Mouse (Mus musculus) stomach, embryonic 14.5 days (tissue): ENCODE measurements at regions not wholly inside any gene's neighbourhood (a gene's known extent, or its start where the extent isn't known, plus 50 kb on each side); places are given as distances from the start of the nearest gene placed in this dataset.

Source experiments
- ATAC-seq: fragments of 200-750 bp; cut with Nextera tagmentation; 2 replicates; pipeline ENCODE4 v1.8.0; 2017; ENCODE audit warnings: low read depth, moderate TSS enrichment; ENCODE audit not compliant: insufficient number of reproducible peaks, insufficient read depth, low FRiP score
- H3K27ac ChIP-seq: fragments of 300-500 bp; sonication (generic); 2 replicates; pipeline ENCODE4 v1.5.1; 2014; ENCODE audit warnings: mild to moderate bottlenecking, low read length, moderate library complexity, mixed read lengths
- H3K27me3 ChIP-seq: fragments of 300-500 bp; sonication (generic); 2 replicates; pipeline ENCODE4 v1.6.1; 2014; ENCODE audit warnings: low read length, control low read depth, mixed read lengths; ENCODE audit not compliant: control insufficient read depth, insufficient read depth
- H3K36me3 ChIP-seq: fragments of 300-500 bp; sonication (generic); 2 replicates; pipeline ENCODE4 v1.6.1; 2014; ENCODE audit warnings: mild to moderate bottlenecking, control low read depth, low read length, moderate library complexity, mixed read lengths; ENCODE audit not compliant: control insufficient read depth, insufficient read depth
- H3K4me1 ChIP-seq: fragments of 300-500 bp; sonication (generic); 2 replicates; pipeline ENCODE4 v1.6.1; 2014; ENCODE audit warnings: low read length, control low read depth, mixed read lengths; ENCODE audit not compliant: control insufficient read depth, insufficient read depth
- H3K4me2 ChIP-seq: fragments of 300-500 bp; sonication (generic); replicated peaks from 2 replicates; pipeline ENCODE4 v1.6.1; 2014; ENCODE audit warnings: low read depth, low read length, control low read depth
- H3K4me3 ChIP-seq: fragments of 300-500 bp; sonication (generic); 2 replicates; pipeline ENCODE4 v1.5.1; 2014; ENCODE audit warnings: low read depth, low read length, control low read depth
- H3K9ac ChIP-seq: fragments of 300-500 bp; sonication (generic); replicated peaks from 2 replicates; pipeline ENCODE4 v1.6.1; 2014; ENCODE audit warnings: low read depth, mild to moderate bottlenecking, control low read depth, low read length, moderate library complexity, mixed read lengths
- H3K9me3 ChIP-seq: fragments of 300-500 bp; sonication (generic); 2 replicates; pipeline ENCODE4 v1.6.1; 2016; ENCODE audit warnings: low read depth, low read length, control low read depth; ENCODE audit not compliant: control insufficient read depth
- WGBS: fragments of 180-500 bp; shearing (Covaris S2); extraction: QIAGEN DNeasy Blood & Tissue Kit; methylation state at CpG from one replicate; pipeline ENCODE4 v1.1.7; 2014; 5-methylcytosine and 5-hydroxymethylcytosine counted together

GRCm38 (mm10) chr2:79059944-79060238, 192.0 kb downstream of the Ube2e3 start:
- no peaks in the 10 kb centered on the region for H3K4me1 ChIP-seq
- H3K27ac ChIP-seq: no peak overlapping the region
- no peak overlapping the region for H3K9ac ChIP-seq
- H3K27me3 ChIP-seq: no peaks in the 10 kb centered on the region
- 83% methylated on average over 4 of the region's 4 CpGs for WGBS
- no peaks in the 10 kb centered on the region for H3K36me3 ChIP-seq
- no peak overlapping the region for H3K4me3 ChIP-seq
- H3K9me3 ChIP-seq: no peaks in the 10 kb centered on the region
- H3K4me2 ChIP-seq: no peak overlapping the region
- ATAC-seq: no peak

GRCm38 (mm10) chr2:79060320-79060719, 192.4 kb downstream of the Ube2e3 start:
- ATAC-seq: no peak
- 82% methylated on average over 7 of the region's 7 CpGs for WGBS
- H3K36me3 ChIP-seq: no peaks in the 10 kb centered on the region

GRCm38 (mm10) chr2:79061645-79062044, 193.6 kb upstream of the Itga4 start:
- Histone ChIP-seq H3K4me1 (no peaks in the 10 kb centered on the region), H3K4me2 (no peak overlapping the region), H3K4me3 (no peak overlapping the region), H3K9me3 (no peaks in the 10 kb centered on the region), H3K27ac (no peak overlapping the region), H3K27me3 (no peaks in the 10 kb centered on the region), H3K36me3 (no peaks in the 10 kb centered on the region), H3K9ac (no peak overlapping the region)
- 78% methylated on average over 4 of the region's 4 CpGs for WGBS
- no peak for ATAC-seq

More at GRCm38 (mm10) chr2:79060320-79060719, 192.4 kb downstream of the Ube2e3 start:
- Histone ChIP-seq H3K9me3 (no peaks in the 10 kb centered on the region), H3K4me3 (no peak overlapping the region), H3K9ac (no peak overlapping the region), H3K27ac (no peak overlapping the region), H3K27me3 (no peaks in the 10 kb centered on the region), H3K4me2 (no peak overlapping the region), H3K4me1 (no peaks in the 10 kb centered on the region)

- no peak for ATAC-seq
- no peak overlapping the region for H3K4me3 ChIP-seq
- WGBS: 47% methylated on average over 6 of the region's 6 CpGs
- no peaks in the 10 kb centered on the region for H3K27me3 ChIP-seq
- H3K36me3 ChIP-seq: no peaks in the 10 kb centered on the region
- no peak overlapping the region for H3K4me2 ChIP-seq
- no peaks in the 10 kb centered on the region for H3K4me1 ChIP-seq
- H3K9me3 ChIP-seq: no peaks in the 10 kb centered on the region
- no peak overlapping the region for H3K9ac ChIP-seq
- no peak overlapping the region for H3K27ac ChIP-seq
Measured at GRCm38 (mm10) chr2:79062196-79062636, 193.0 kb upstream of the Itga4 start.

GRCm38 (mm10) chr2:79063641-79064040, 191.6 kb upstream of the Itga4 start:
- Histone ChIP-seq H3K36me3 (no peaks in the 10 kb centered on the region), H3K4me1 (no peaks in the 10 kb centered on the region), H3K27ac (no peak overlapping the region), H3K27me3 (no peaks in the 10 kb centered on the region), H3K4me3 (no peak overlapping the region), H3K9me3 (no peaks in the 10 kb centered on the region), H3K4me2 (no peak overlapping the region), H3K9ac (no peak overlapping the region)
- ATAC-seq: no peak
- 77% methylated on average over 2 of the region's 2 CpGs for WGBS

GRCm38 (mm10) chr2:79065321-79065720, 189.9 kb upstream of the Itga4 start:
- 84% methylated on average over 1 of the region's 1 CpGs for WGBS
- Histone ChIP-seq H3K4me1 (no peaks in the 10 kb centered on the region), H3K27me3 (no peaks in the 10 kb centered on the region), H3K9ac (no peak overlapping the region), H3K4me3 (no peak overlapping the region), H3K36me3 (no peaks in the 10 kb centered on the region), H3K4me2 (no peak overlapping the region), H3K9me3 (no peaks in the 10 kb centered on the region), H3K27ac (no peak overlapping the region)
- ATAC-seq: no peak

GRCm38 (mm10) chr2:79076115-79076514, 179.1 kb upstream of the Itga4 start:
- Histone ChIP-seq H3K36me3 (no peaks in the 10 kb centered on the region), H3K27me3 (no peaks in the 10 kb centered on the region), H3K9me3 (no peaks in the 10 kb centered on the region), H3K4me1 (no peaks in the 10 kb centered on the region), H3K9ac (no peak overlapping the region), H3K4me2 (no peak overlapping the region), H3K27ac (no peak overlapping the region), H3K4me3 (no peak overlapping the region)
- 52% methylated on average over 2 of the region's 2 CpGs for WGBS
- no peak for ATAC-seq

GRCm38 (mm10) chr2:79078836-79079394, 176.3 kb upstream of the Itga4 start:
- no peak overlapping the region for H3K4me3 ChIP-seq
- no peak for ATAC-seq
- H3K27ac ChIP-seq: no peak overlapping the region
- 48% methylated on average over 5 of the region's 5 CpGs for WGBS
- no peaks in the 10 kb centered on the region for H3K9me3 ChIP-seq
- no peak overlapping the region for H3K9ac ChIP-seq
- no peaks in the 10 kb centered on the region for H3K36me3 ChIP-seq
- no peaks in the 10 kb centered on the region for H3K4me1 ChIP-seq
- H3K4me2 ChIP-seq: no peak overlapping the region
- H3K27me3 ChIP-seq: no peaks in the 10 kb centered on the region

GRCm38 (mm10) chr2:79081769-79082168, 173.5 kb upstream of the Itga4 start:
- H3K27me3 ChIP-seq: no peaks in the 10 kb centered on the region
- ATAC-seq: no peak
- no peak overlapping the region for H3K4me2 ChIP-seq
- 64% methylated on average over 2 of the region's 2 CpGs for WGBS
- H3K4me1 ChIP-seq: no peaks in the 10 kb centered on the region
- no peaks in the 10 kb centered on the region for H3K36me3 ChIP-seq
- H3K9me3 ChIP-seq: no peaks in the 10 kb centered on the region
- no peak overlapping the region for H3K9ac ChIP-seq
- H3K27ac ChIP-seq: no peak overlapping the region
- no peak overlapping the region for H3K4me3 ChIP-seq
